Mouse (Mus musculus) CD4-positive, CD25-positive, alpha-beta regulatory T cell, adult 4 months (primary cell): Measurements from ENCODE around the gene Cntfr. TPM values are rescaled to one million over a fixed set of nuclear protein-coding genes. Genes with fewer than 3 reads are reported as not detected.
"Not testable (repeated sequence)": the region's sequence is repeated elsewhere in the genome, so short reads cannot be mapped to it uniquely, and the experiment has no call there.

Source experiments
- ATAC-seq: one replicate; pipeline ENCODE4 v1.8.0; 2017
- polyA plus RNA-seq, 2 experiments: library from polyadenylated mRNA; unstranded; fragments of 100-300 nt; shearing (Covaris generic); gene quantifications; one replicate each; pipeline ENCODE4 v1.2.1; 2017

The Cntfr gene
- not detected for polyA plus RNA-seq

DNA sequence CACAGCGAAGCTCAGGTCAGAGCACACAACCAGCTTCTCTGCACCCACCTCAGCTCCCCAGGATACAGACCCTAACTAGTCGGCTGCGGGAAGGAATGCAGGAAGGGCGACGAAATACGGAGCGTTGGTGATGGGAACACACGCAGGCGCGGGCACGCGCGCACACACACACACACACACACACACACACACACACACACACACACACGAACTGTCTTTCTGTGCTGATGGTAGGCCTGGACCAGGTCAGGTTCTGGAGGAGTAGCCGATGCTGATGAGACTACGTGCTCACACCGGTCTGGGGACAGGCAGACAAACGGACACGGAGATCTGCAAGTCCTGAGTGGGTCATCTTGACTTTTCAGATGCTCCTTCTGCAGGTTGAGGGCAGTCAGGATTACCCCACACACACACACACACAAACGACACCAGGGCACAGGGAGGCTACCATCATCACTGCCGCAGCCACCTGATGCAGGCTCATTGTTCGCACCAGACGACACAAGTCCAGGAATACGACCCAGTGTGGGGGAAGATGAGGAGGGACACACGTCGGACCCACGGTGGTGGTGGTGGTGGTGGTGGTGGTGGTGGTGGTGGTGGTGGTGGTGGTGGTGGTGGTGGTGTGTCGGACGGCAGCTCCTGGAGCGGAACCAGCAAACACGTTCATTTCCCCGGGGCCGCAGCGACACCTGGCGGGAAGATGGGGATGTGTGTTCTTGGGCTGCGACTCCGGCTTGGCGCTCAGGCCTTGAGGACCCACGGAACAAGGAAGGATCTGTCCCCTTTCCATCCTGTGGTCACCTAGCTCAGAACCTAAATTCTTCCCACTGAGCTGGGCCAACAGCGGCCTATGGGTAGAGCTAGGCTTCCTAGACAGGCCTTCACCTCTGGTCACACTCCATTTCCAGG is at the start of gene Cntfr:
TSS of gene Cntfr (minus strand) at position 160 of the 912 bp plus-strand sequence.
- ATAC-seq = not testable (repeated sequence)

- no peak for ATAC-seq
These were observed 48.1 kb upstream of the Cntfr start for GRCm38 (mm10) chr4:41745021-41745420.

- no peak for ATAC-seq
These were observed 47.2 kb upstream of the Cntfr start for GRCm38 (mm10) chr4:41744131-41744530.

DNA sequence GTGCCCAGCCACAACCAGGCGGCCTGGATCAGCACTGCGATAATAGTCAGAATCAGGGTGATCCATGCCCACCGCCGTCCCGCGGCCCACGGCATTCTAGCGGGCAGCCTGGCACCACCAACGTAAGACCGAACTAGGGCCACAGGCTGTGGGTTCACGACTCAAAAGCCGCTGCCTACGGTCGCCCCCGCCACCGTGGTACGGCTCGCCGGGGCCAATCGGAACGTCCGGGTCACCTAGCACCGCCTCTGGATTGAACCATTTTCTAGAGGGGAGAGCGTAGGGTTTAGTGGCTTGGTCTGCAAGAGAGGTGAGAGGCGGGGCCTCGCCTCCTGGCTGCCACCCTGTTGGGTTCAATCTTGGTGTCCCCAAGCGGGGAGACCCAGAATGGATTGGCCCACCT is 44.3 kb upstream of the Cntfr start:
- peak; percentile 95 for ATAC-seq

DNA sequence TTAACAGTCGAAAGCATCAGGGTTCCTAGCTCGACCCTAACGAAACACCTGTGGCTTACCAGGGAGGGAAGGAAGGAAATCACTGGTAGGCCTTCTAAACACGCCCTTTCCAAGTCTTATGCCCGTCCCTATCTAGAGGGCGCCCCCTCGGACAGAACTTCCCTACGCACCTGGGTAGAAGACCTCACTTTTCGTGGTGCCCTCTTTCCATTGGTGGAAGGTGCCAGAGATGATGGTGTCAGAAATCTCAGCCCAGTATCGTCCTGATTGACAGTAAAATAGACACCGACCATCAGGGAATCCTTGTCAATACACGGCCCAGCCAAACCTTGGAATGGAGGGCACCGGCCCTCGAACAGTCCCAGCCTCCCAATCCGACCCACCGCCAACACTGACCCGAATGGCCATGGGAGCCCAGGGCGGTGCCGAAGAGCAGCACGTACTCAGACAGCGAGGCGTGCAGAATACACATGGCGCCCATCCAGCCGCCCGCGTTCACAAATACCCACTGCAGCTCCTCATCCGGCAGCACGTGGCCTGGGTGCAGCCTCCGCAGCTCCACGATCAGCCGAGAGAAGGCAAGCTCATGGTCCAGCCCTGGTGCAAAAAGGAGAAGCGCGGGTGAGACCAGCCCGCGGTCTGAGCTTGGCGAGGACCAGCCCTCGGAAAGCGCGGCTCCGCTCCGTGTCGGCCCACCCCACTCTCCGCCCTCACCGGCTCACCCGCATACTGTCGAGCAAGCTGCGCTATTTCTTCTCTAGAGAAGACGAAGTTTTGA is 43.7 kb upstream of the Cntfr start:
- ATAC-seq = peak; percentile 54

DNA sequence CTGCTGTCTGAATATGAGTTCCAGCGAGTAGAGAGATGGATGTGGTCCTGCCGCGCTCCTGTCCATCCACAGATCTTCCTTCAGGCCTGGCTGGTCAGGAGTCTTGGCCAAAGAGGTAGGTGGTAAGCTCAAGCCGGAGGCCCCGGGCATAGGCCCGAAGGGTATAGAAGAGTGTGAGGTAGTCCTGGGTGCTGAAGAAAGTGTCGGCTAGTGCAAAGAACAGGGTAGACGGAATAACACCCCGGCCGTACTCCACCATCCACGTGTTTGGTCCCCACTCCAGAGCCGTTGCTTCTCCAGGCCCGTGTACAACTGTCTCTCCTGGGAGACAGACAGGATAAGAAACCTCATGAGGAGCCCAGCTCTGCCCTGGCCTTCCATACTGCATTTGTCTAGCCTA is 42.4 kb upstream of the Cntfr start:
- ATAC-seq = no peak

GRCm38 (mm10) chr4:41738256-41738603 is 41.3 kb upstream of the Cntfr start:
- no peak for ATAC-seq

GRCm38 (mm10) chr4:41737602-41738255 is 40.8 kb upstream of the Cntfr start:
- peak; percentile 54 for ATAC-seq

DNA sequence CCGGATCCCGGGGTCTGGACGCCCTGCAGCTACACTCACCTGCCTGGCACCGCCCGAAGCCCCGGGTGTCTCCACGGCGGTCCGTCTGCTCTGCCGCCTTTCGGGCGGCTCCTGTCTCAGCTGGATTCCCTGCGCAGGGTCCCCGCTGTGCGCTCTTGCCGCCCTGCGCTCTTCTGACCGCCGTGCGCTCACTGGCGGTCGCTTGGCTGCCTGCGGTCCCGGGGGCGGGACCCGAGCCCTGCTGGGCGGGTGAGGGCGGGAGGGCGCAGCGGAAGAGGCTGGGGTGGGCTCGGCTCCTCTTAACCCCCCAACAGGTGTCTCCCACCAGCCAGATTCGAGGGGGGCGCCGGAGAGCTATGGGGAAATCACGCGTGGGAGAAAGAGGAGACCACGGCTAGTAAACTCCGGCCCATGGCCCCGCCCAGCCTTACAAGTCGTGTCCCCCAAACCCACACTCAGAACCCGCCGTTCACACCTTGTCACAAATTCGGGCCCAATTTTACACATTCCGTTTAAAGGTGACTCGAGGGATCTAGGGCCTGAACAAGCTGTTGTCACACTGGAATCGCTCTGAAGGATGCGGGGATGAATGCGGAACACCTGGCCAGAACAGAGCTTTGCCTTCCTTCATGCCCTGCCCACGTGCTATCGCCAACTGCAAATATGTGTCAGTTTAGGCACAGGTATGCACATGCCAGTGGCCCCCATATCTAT is 34.3 kb upstream of the Cntfr start, which contains the start of gene Arid3c:
TSS of gene Arid3c (minus strand) at position 91 of the 714 bp plus-strand sequence.
- ATAC-seq = peak; percentile 56

GRCm38 (mm10) chr4:41726826-41727621 is 30.1 kb upstream of the Cntfr start:
- no peak for ATAC-seq

GRCm38 (mm10) chr4:41722918-41723351 is 26.0 kb upstream of the Cntfr start, which contains the start of gene Dctn3:
Gene Dctn3, minus strand, starts transcription at chr4:41723170.
- ATAC-seq = peak; percentile 100

- no peak for ATAC-seq
These were observed 19.9 kb upstream of the Cntfr start for GRCm38 (mm10) chr4:41716834-41717233.

DNA sequence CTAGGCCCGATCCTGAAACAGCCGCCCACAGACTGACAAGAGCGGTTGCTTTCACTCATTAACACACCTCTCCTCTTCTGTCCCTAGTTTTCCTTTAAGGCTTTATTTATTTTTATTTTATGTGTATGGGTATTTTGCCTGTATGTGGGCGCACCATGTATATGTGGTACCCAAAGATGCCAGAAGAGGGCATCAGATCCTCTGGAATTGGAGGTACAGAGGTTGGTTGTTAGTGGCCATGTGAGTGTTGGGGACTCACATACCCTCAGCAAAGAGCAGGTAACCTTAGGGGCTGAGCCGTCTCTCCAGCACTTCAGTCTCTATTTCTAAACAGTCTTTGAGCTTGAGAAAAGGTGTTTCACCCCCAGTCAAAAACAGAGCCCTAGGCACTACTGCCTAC is 18.7 kb upstream of the Cntfr start:
- ATAC-seq = peak; percentile 19

- no peak for ATAC-seq
These were observed 18.2 kb upstream of the Cntfr start for GRCm38 (mm10) chr4:41715082-41715481.

GRCm38 (mm10) chr4:41714276-41714675 is 17.4 kb upstream of the Cntfr start:
- ATAC-seq = peak; percentile 48

GRCm38 (mm10) chr4:41713197-41714067 is 16.5 kb upstream of the Cntfr start, which contains the start of gene Rpp25l:
Gene Rpp25l, minus strand, starts transcription at chr4:41713534.
- ATAC-seq = peak; percentile 79

DNA sequence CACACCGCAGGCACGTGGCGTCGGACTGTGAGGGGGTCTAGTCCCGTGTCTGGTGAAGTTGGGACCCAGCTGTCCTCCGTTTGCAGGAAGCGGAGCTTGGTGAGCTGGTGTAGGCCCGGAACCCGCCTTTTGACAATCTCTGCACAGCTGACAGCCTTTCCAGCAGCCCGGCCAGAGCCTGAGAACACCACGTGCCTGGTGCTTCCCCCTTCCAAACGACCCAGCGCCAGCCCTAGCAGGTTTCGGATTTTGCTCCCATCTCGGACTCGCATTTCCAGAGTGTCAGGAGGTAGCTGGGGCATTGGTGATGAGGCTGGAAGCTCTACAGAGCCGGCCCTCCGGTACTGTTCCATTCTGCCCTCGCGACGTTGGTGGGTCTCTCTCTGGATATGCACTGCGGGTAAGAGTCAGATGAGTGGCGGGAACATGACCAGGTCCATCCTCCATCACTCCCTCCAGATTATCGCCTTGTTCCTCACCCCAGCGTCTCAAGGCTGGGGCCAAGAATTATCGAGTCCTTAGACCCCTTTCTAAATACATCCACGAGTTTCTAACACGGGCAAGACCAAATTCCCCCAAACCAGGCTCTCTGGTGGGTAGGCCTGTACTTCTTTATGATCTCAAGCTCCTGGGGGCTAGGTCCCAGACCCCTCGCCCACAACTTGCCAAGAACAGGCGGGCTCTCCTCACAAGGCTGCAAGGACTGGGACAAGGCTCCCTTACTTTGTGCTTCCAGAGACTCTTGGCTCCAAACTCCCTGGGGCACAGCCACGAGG is 15.7 kb upstream of the Cntfr start:
- no peak for ATAC-seq

DNA sequence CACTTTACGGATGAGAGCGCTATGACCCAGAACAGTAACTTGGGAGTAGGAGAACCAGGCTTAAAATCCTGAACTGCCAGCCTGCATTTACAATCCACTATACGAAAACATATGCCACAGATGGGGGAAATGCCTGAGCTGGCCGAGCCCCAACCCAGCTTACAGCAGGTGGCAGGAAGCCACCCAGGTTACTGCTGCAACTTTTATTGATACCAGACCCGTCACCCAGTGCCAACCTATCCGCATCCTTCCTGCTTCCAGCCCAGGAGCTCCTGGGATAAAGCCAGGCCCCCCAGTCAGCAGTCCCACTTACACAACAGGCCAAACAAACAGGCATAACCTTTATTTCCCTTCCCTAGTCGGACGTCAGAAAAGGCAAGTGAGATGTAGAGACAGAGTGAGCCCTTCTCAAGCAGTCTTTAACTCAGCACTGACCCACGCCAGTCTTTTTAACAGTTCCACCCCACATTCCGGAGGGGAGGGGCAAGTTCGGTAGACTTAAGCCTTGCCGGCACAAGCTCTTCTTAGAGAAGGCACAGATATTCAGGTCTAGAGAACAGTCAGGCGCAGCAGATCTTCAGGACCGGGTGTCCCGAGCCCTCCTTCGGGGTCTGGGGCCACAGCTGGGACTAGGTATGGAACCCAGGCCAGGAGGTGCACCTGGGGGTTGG is 15.0 kb upstream of the Cntfr start:
- no peak for ATAC-seq

- no peak for ATAC-seq
These were observed 13.3 kb upstream of the Cntfr start for GRCm38 (mm10) chr4:41710229-41710628.
